Mouse (Mus musculus): ENCODE data around the gene Rps23.
"Not testable (repeated sequence)": the region's sequence is repeated elsewhere in the genome, so short reads cannot be mapped to it uniquely, and the experiment has no call there.

Gene Rps23

GRCm38 (mm10) chr13:90922751-90923612 lies at the start of gene Rps23:
Rps23 (plus strand) TSS chr13:90922958.
- DNase-seq (ENCODE audit: extremely low read depth, low read depth), result peak; percentile 80

GRCm38 (mm10) chr13:90881727-90882429 lies 40.9 kb upstream of the Rps23 start:
- no peak for DNase-seq (ENCODE audit: extremely low read depth, low read depth)

GRCm38 (mm10) chr13:90885856-90886532 lies 36.8 kb upstream of the Rps23 start:
- DNase-seq (ENCODE audit: extremely low read depth, low read depth), result no peak

GRCm38 (mm10) chr13:90886568-90886983 lies 36.2 kb upstream of the Rps23 start:
- DNase-seq (ENCODE audit: extremely low read depth, low read depth), result peak; percentile 20

GRCm38 (mm10) chr13:90890111-90890510 lies 32.6 kb upstream of the Rps23 start:
- DNase-seq (ENCODE audit: extremely low read depth, low read depth), result no peak

- no peak for DNase-seq (ENCODE audit: extremely low read depth, low read depth)
Measured at GRCm38 (mm10) chr13:90894819-90895218, 27.9 kb upstream of the Rps23 start.

- DNase-seq (ENCODE audit: extremely low read depth, low read depth), result no peak
Measured at GRCm38 (mm10) chr13:90896098-90896497, 26.7 kb upstream of the Rps23 start.

GRCm38 (mm10) chr13:90896821-90897220 lies 25.9 kb upstream of the Rps23 start:
- DNase-seq (ENCODE audit: extremely low read depth, low read depth), result no peak

GRCm38 (mm10) chr13:90905176-90905575 lies 17.6 kb upstream of the Rps23 start, which contains the start of gene Atp6ap1l:
Atp6ap1l (minus strand) TSS chr13:90905355.
- DNase-seq (ENCODE audit: extremely low read depth, low read depth), result no peak

- no peak for DNase-seq (ENCODE audit: extremely low read depth, low read depth)
Measured at GRCm38 (mm10) chr13:90907376-90907775, 15.4 kb upstream of the Rps23 start.

- DNase-seq (ENCODE audit: extremely low read depth, low read depth), result no peak
Measured at GRCm38 (mm10) chr13:90912760-90913674, 9.7 kb upstream of the Rps23 start.

GRCm38 (mm10) chr13:90913675-90914192 lies 9.0 kb upstream of the Rps23 start:
- DNase-seq (ENCODE audit: extremely low read depth, low read depth), result no peak

- DNase-seq (ENCODE audit: extremely low read depth, low read depth), result no peak
Measured at GRCm38 (mm10) chr13:90914721-90915120, 8.0 kb upstream of the Rps23 start.

GRCm38 (mm10) chr13:90923617-90924016 lies 859 bp downstream of the Rps23 start:
- not testable (repeated sequence) for DNase-seq (ENCODE audit: extremely low read depth, low read depth)

GRCm38 (mm10) chr13:90924072-90924471 lies 1.3 kb downstream of the Rps23 start:
- DNase-seq (ENCODE audit: extremely low read depth, low read depth), result no peak

GRCm38 (mm10) chr13:90925191-90925590 lies 2.4 kb downstream of the Rps23 start:
- no peak for DNase-seq (ENCODE audit: extremely low read depth, low read depth)

GRCm38 (mm10) chr13:90926125-90926765 lies 3.5 kb downstream of the Rps23 start:
- DNase-seq (ENCODE audit: extremely low read depth, low read depth), result no peak

GRCm38 (mm10) chr13:90926938-90927633 lies 4.3 kb downstream of the Rps23 start:
- no peak for DNase-seq (ENCODE audit: extremely low read depth, low read depth)

GRCm38 (mm10) chr13:90928266-90928665 lies 5.5 kb downstream of the Rps23 start:
- DNase-seq (ENCODE audit: extremely low read depth, low read depth), result not testable (repeated sequence)

All from MEL-GATA-1-ER (cell line).